Mouse (Mus musculus) cerebellum, adult 2 months (tissue): ENCODE measurements at regions not wholly inside any gene's neighbourhood (a gene's known extent, or its start where the extent isn't known, plus 50 kb on each side); places are given as distances from the start of the nearest gene placed in this dataset.

Experiments
- DNase-seq, 2 experiments: peaks; one replicate each; pipeline ENCODE4 v3.0.0; 2021
- H3K27ac ChIP-seq: fragments of 200-500 bp; 2 replicates; pipeline ENCODE4 v1.5.1; 2012; ENCODE audit warnings: low read length, control low read depth, inconsistent platforms; ENCODE audit not compliant: insufficient read depth
- H3K27me3 ChIP-seq: fragments of 200-500 bp; 2 replicates; pipeline ENCODE4 v1.6.1; 2012; ENCODE audit warnings: inconsistent platforms, mild to moderate bottlenecking, low read length, moderate library complexity; ENCODE audit not compliant: control insufficient read depth, insufficient read depth
- H3K4me1 ChIP-seq: fragments of 200-500 bp; 2 replicates; pipeline ENCODE4 v1.6.1; 2011; ENCODE audit warnings: low read length; ENCODE audit not compliant: control insufficient read depth, insufficient read depth
- H3K4me3 ChIP-seq: fragments of 200-500 bp; replicated peaks from 2 replicates; pipeline ENCODE3; 2011; ENCODE audit warnings: mild to moderate bottlenecking, low read depth, low read length, control low read depth; ENCODE audit not compliant: insufficient read depth
- CTCF ChIP-seq: fragments of 200-500 bp; IDR thresholded peaks from 2 replicates; pipeline ENCODE4 v1.5.1; 2011; ENCODE audit warnings: low read depth, mild to moderate bottlenecking, control low read depth, low read length, moderate library complexity, borderline replicate concordance; ENCODE audit not compliant: insufficient read depth
- POLR2A ChIP-seq: fragments of 200-500 bp; IDR thresholded peaks from 2 replicates; pipeline ENCODE4 v1.6.1; 2011; ENCODE audit warnings: low read length, control low read depth, borderline replicate concordance; ENCODE audit not compliant: insufficient read depth
- WGBS: fragments of 180-500 bp; shearing (Covaris S2); methylation state at CpG from one replicate; pipeline ENCODE4 v1.1.7; 2018; 5-methylcytosine and 5-hydroxymethylcytosine counted together

- no peak overlapping the region for H3K4me3 ChIP-seq
- DNase-seq = no peak
- 14% methylated on average over 8 of the region's 8 CpGs for WGBS
- H3K27me3 ChIP-seq = no peaks in the 10 kb centered on the region
- H3K4me1 ChIP-seq = no peaks in the 10 kb centered on the region
- no peak for TF ChIP-seq POLR2A
- no peak for TF ChIP-seq CTCF
- H3K27ac ChIP-seq = no peak overlapping the region
Observed at GRCm38 (mm10) chr15:6237726-6238125, 61.9 kb upstream of the Dab2 start.

GRCm38 (mm10) chr15:6238133-6238532, 61.5 kb upstream of the Dab2 start:
- H3K4me3 ChIP-seq = no peak overlapping the region
- DNase-seq = peak; percentile 37 to 43
- TF ChIP-seq CTCF = peak; percentile 47
- no peak for TF ChIP-seq POLR2A
- H3K27me3 ChIP-seq = no peaks in the 10 kb centered on the region
- H3K27ac ChIP-seq = no peak overlapping the region
- under 1% methylated on average over 6 of the region's 6 CpGs for WGBS
- no peaks in the 10 kb centered on the region for H3K4me1 ChIP-seq

GRCm38 (mm10) chr15:6238755-6239154, 60.8 kb upstream of the Dab2 start:
- TF ChIP-seq POLR2A (no peak), CTCF (no peak)
- Histone ChIP-seq H3K27ac (no peak overlapping the region), H3K27me3 (no peaks in the 10 kb centered on the region), H3K4me3 (no peak overlapping the region), H3K4me1 (no peaks in the 10 kb centered on the region)
- WGBS = 98% methylated on average over 3 of the region's 3 CpGs
- DNase-seq = no peak

- DNase-seq = no peak
- no peaks in the 10 kb centered on the region for H3K4me1 ChIP-seq
- no peak overlapping the region for H3K4me3 ChIP-seq
- H3K27ac ChIP-seq = no peak overlapping the region
- 81% methylated on average over 4 of the region's 4 CpGs for WGBS
- no peak for TF ChIP-seq POLR2A
- TF ChIP-seq CTCF = no peak
- no peaks in the 10 kb centered on the region; the same call in 1 of the 2 replicates for H3K27me3 ChIP-seq
Observed at GRCm38 (mm10) chr15:6242132-6242531, 57.5 kb upstream of the Dab2 start.

GRCm38 (mm10) chr15:6244401-6244800, 55.2 kb upstream of the Dab2 start:
- 34% methylated on average over 7 of the region's 7 CpGs for WGBS
- no peaks in the 10 kb centered on the region; the same call in 1 of the 2 replicates for H3K27me3 ChIP-seq
- H3K4me1 ChIP-seq = no peaks in the 10 kb centered on the region
- DNase-seq = no peak
- no peak overlapping the region for H3K27ac ChIP-seq
- no peak for TF ChIP-seq CTCF
- TF ChIP-seq POLR2A = no peak
- H3K4me3 ChIP-seq = no peak overlapping the region

- no peak for DNase-seq
- Histone ChIP-seq H3K27ac (no peak overlapping the region), H3K4me3 (no peak overlapping the region), H3K27me3 (no peaks in the 10 kb centered on the region; the same call in 1 of the 2 replicates), H3K4me1 (no peaks in the 10 kb centered on the region)
- WGBS = 48% methylated on average over 9 of the region's 9 CpGs
- TF ChIP-seq POLR2A (no peak), CTCF (no peak)
Observed at GRCm38 (mm10) chr15:6245950-6246894, 53.4 kb upstream of the Dab2 start.

- DNase-seq = no peak
- H3K4me3 ChIP-seq = no peak overlapping the region
- TF ChIP-seq CTCF = no peak
- TF ChIP-seq POLR2A = no peak
- H3K4me1 ChIP-seq = no peaks in the 10 kb centered on the region
- no peaks in the 10 kb centered on the region; the same call in 1 of the 2 replicates for H3K27me3 ChIP-seq
- 90% methylated on average over 4 of the region's 4 CpGs for WGBS
- H3K27ac ChIP-seq = no peak overlapping the region
Observed at GRCm38 (mm10) chr15:6248470-6248869, 51.1 kb upstream of the Dab2 start.
